Mouse (Mus musculus): ENCODE data around the gene Slc25a29. TPM values are rescaled to one million over a fixed set of nuclear protein-coding genes. Genes with fewer than 3 reads are reported as not detected.

Gene Slc25a29
- polyA plus RNA-seq, 1 experiment, result 5.5 TPM

DNA sequence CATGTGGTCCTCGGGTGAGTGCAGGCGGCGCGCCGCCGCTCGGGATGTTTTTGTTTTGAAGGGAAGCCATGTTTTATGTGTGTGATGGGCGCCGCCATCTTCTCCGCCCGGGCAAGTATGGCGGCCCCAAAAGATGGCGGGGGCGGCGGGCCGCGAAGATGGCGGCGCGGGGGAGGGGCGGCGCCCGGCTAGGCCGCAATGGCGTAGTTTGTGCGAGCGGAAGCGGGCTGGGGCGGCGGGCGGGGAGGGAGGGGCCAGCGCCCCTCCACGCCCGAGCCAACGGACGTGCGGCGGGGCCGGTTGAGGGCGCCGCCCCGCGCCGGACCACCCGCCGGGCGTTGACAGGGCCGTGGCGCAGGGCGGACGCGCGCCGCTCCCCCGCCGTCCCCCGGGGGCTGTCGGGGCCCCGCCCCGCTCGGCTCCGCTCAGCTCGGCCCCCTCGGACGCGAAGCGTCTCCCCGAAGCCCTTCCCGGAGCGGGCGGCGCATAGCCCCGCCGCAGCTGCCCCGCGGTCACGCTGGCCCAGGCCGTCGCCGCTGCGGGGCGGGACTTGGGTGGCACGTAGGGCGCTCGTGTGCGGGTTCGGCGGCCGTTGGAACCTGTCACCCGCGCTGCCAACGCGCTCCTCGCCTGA is 41.5 kb downstream of the Slc25a29 start:
- Histone ChIP-seq H3ac (ENCODE audit: control insufficient read depth, insufficient read length, low read depth) (peak overlapping the region; percentile 96), H3K79me3 (ENCODE audit: low read depth) (peaks cover 82% of the 10 kb centered on the region), H3K36me3 (ENCODE audit: control insufficient read depth, insufficient read depth) (peaks cover 12% of the 10 kb centered on the region), H3K79me2 (ENCODE audit: control insufficient read depth, insufficient read depth) (peaks cover 93% of the 10 kb centered on the region), H3K4me3 (ENCODE audit: insufficient read depth, poor library complexity, severe bottlenecking) (peak overlapping the region; percentile 98), H3K27me3 (ENCODE audit: control insufficient read depth, insufficient read depth, insufficient read length) (no peaks in the 10 kb centered on the region)
- TF ChIP-seq CTCF (IDR thresholded peaks at IDR 0.05; ENCODE audit: control insufficient read depth, insufficient read depth, insufficient read length) (no peak), CEBPB (IDR thresholded peaks at IDR 0.05; ENCODE audit: low read depth) (no peak), MYOD1 (IDR thresholded peaks at IDR 0.05; ENCODE audit: control insufficient read depth, insufficient read length, low read depth) (no peak), USF1 (IDR thresholded peaks at IDR 0.05; ENCODE audit: low read depth) (no peak), FOSL1 (IDR thresholded peaks at IDR 0.05; ENCODE audit: insufficient read depth, low read length, poor library complexity, severe bottlenecking) (no peak), MYOG (IDR thresholded peaks at IDR 0.05; ENCODE audit: control insufficient read depth, extremely low read depth, insufficient read length) (no peak), MAX (IDR thresholded peaks at IDR 0.05) (no peak)

DNA sequence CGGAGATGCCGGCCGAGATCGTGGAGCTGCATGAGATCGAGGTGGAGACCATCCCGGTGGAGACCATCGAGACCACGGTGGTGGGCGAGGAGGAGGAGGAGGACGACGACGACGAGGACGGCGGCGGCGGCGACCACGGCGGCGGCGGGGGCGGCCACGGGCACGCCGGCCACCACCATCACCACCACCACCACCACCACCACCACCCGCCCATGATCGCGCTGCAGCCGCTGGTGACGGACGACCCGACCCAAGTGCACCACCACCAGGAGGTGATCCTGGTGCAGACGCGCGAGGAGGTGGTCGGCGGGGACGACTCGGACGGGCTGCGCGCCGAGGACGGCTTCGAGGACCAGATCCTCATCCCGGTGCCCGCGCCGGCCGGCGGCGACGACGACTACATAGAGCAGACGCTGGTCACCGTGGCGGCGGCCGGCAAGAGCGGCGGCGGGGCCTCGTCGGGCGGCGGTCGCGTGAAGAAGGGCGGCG is 42.2 kb downstream of the Slc25a29 start:
- Histone ChIP-seq H3K4me3 (ENCODE audit: insufficient read depth, poor library complexity, severe bottlenecking) (peak overlapping the region; percentile 98), H3K79me3 (ENCODE audit: low read depth) (peaks cover 82% of the 10 kb centered on the region), H3ac (ENCODE audit: control insufficient read depth, insufficient read length, low read depth) (peak overlapping the region; percentile 96), H3K79me2 (ENCODE audit: control insufficient read depth, insufficient read depth) (peaks cover 93% of the 10 kb centered on the region), H3K27me3 (ENCODE audit: control insufficient read depth, insufficient read depth, insufficient read length) (no peaks in the 10 kb centered on the region), H3K36me3 (ENCODE audit: control insufficient read depth, insufficient read depth) (peaks cover 12% of the 10 kb centered on the region)
- no peak for TF ChIP-seq MYOD1 (IDR thresholded peaks at IDR 0.05; ENCODE audit: control insufficient read depth, insufficient read length, low read depth)
- TF ChIP-seq FOSL1 (IDR thresholded peaks at IDR 0.05; ENCODE audit: insufficient read depth, low read length, poor library complexity, severe bottlenecking), result no peak
- TF ChIP-seq MYOG (IDR thresholded peaks at IDR 0.05; ENCODE audit: control insufficient read depth, extremely low read depth, insufficient read length), result no peak
- no peak for TF ChIP-seq USF1 (IDR thresholded peaks at IDR 0.05; ENCODE audit: low read depth)
- TF ChIP-seq CEBPB (IDR thresholded peaks at IDR 0.05; ENCODE audit: low read depth), result no peak
- TF ChIP-seq CTCF (IDR thresholded peaks at IDR 0.05; ENCODE audit: control insufficient read depth, insufficient read depth, insufficient read length), result no peak
- no peak for TF ChIP-seq MAX (IDR thresholded peaks at IDR 0.05)

GRCm38 (mm10) chr12:108792546-108793452 is 42.9 kb downstream of the Slc25a29 start, which contains the start of gene Yy1:
Gene Yy1, plus strand, starts transcription at chr12:108792973.
- Histone ChIP-seq H3K4me3 (ENCODE audit: insufficient read depth, poor library complexity, severe bottlenecking) (peak within 1 kb of the TSS; percentile 98), H3K79me3 (ENCODE audit: low read depth) (peaks cover 82% of the 10 kb centered on the region), H3K36me3 (ENCODE audit: control insufficient read depth, insufficient read depth) (peaks cover 12% of the 10 kb centered on the region), H3ac (ENCODE audit: control insufficient read depth, insufficient read length, low read depth) (peak within 1 kb of the TSS; percentile 99), H3K27me3 (ENCODE audit: control insufficient read depth, insufficient read depth, insufficient read length) (no peaks in the 10 kb centered on the region), H3K79me2 (ENCODE audit: control insufficient read depth, insufficient read depth) (peaks cover 93% of the 10 kb centered on the region)
- TF ChIP-seq MAX (IDR thresholded peaks at IDR 0.05) (peak; percentile 8), FOSL1 (IDR thresholded peaks at IDR 0.05; ENCODE audit: insufficient read depth, low read length, poor library complexity, severe bottlenecking) (no peak)

- TF ChIP-seq CEBPB (IDR thresholded peaks at IDR 0.05; ENCODE audit: low read depth) (no peak), MAX (IDR thresholded peaks at IDR 0.05) (peak; percentile 16)
These were observed 43.5 kb downstream of the Slc25a29 start for GRCm38 (mm10) chr12:108792152-108792545.

GRCm38 (mm10) chr12:108787329-108787728 is 48.4 kb downstream of the Slc25a29 start:
- TF ChIP-seq MAX (IDR thresholded peaks at IDR 0.05) (no peak), CTCF (IDR thresholded peaks at IDR 0.05; ENCODE audit: control insufficient read depth, insufficient read depth, insufficient read length) (no peak), FOSL1 (IDR thresholded peaks at IDR 0.05; ENCODE audit: insufficient read depth, low read length, poor library complexity, severe bottlenecking) (no peak), MYOD1 (IDR thresholded peaks at IDR 0.05; ENCODE audit: control insufficient read depth, insufficient read length, low read depth) (no peak), CEBPB (IDR thresholded peaks at IDR 0.05; ENCODE audit: low read depth) (no peak), MYOG (IDR thresholded peaks at IDR 0.05; ENCODE audit: control insufficient read depth, extremely low read depth, insufficient read length) (no peak), USF1 (IDR thresholded peaks at IDR 0.05; ENCODE audit: low read depth) (no peak)
- peaks cover 86% of the 10 kb centered on the region for H3K79me2 ChIP-seq (ENCODE audit: control insufficient read depth, insufficient read depth)
- no peak overlapping the region for H3K4me3 ChIP-seq (ENCODE audit: insufficient read depth, poor library complexity, severe bottlenecking)
- H3K79me3 ChIP-seq (ENCODE audit: low read depth), result peaks cover 79% of the 10 kb centered on the region
- H3ac ChIP-seq (ENCODE audit: control insufficient read depth, insufficient read length, low read depth), result no peak overlapping the region
- no peaks in the 10 kb centered on the region for H3K27me3 ChIP-seq (ENCODE audit: control insufficient read depth, insufficient read depth, insufficient read length)
- H3K36me3 ChIP-seq (ENCODE audit: control insufficient read depth, insufficient read depth), result no peaks in the 10 kb centered on the region

More at GRCm38 (mm10) chr12:108792152-108792545, 43.5 kb downstream of the Slc25a29 start:
- peak overlapping the region; percentile 82 for H3K4me3 ChIP-seq (ENCODE audit: insufficient read depth, poor library complexity, severe bottlenecking)
- H3ac ChIP-seq (ENCODE audit: control insufficient read depth, insufficient read length, low read depth), result peak overlapping the region; percentile 99
- peaks cover 93% of the 10 kb centered on the region for H3K79me2 ChIP-seq (ENCODE audit: control insufficient read depth, insufficient read depth)
- H3K79me3 ChIP-seq (ENCODE audit: low read depth), result peaks cover 82% of the 10 kb centered on the region
- H3K36me3 ChIP-seq (ENCODE audit: control insufficient read depth, insufficient read depth), result peaks cover 12% of the 10 kb centered on the region
- no peaks in the 10 kb centered on the region for H3K27me3 ChIP-seq (ENCODE audit: control insufficient read depth, insufficient read depth, insufficient read length)
